Mouse (Mus musculus) midbrain, embryonic 16.5 days (tissue): ENCODE data around the gene Cmah. TPM values are rescaled to one million over a fixed set of nuclear protein-coding genes. Genes with fewer than 3 reads are reported as not detected.
A peak's percentile ranks its signal among the peaks of the same experiment; 100 is the strongest.

ENCODE experiments used
- ATAC-seq: fragments of 200-750 bp; cut with Nextera tagmentation; 2 replicates; pipeline ENCODE4 v1.8.0; 2017; ENCODE audit warnings: moderate TSS enrichment
- H3K27ac ChIP-seq: fragments of 300-500 bp; sonication (generic); 2 replicates; pipeline ENCODE4 v1.5.1; 2014; ENCODE audit warnings: mild to moderate bottlenecking, low read length, mixed read lengths
- H3K27me3 ChIP-seq: fragments of 300-500 bp; sonication (generic); 2 replicates; pipeline ENCODE4 v1.6.1; 2014; ENCODE audit warnings: low read depth, low read length, mixed read lengths; ENCODE audit not compliant: control insufficient read depth, insufficient read depth
- H3K36me3 ChIP-seq: fragments of 300-500 bp; sonication (generic); 2 replicates; pipeline ENCODE4 v1.6.1; 2014; ENCODE audit warnings: mild to moderate bottlenecking, low read length, moderate library complexity, mixed read lengths; ENCODE audit not compliant: control insufficient read depth, insufficient read depth
- H3K4me1 ChIP-seq: fragments of 300-500 bp; sonication (generic); 2 replicates; pipeline ENCODE4 v1.6.1; 2014; ENCODE audit warnings: mild to moderate bottlenecking, low read length, mixed read lengths; ENCODE audit not compliant: control insufficient read depth, insufficient read depth
- H3K4me2 ChIP-seq: fragments of 300-500 bp; sonication (generic); 2 replicates; pipeline ENCODE4 v1.6.1; 2014; ENCODE audit warnings: mild to moderate bottlenecking, low read length, mixed read lengths
- H3K4me3 ChIP-seq: fragments of 300-500 bp; sonication (generic); 2 replicates; pipeline ENCODE4 v1.5.1; 2014; ENCODE audit warnings: low read depth, mild to moderate bottlenecking, low read length, moderate library complexity, mixed read lengths
- H3K9ac ChIP-seq: fragments of 300-500 bp; sonication (generic); 2 replicates; pipeline ENCODE4 v1.6.1; 2014; ENCODE audit warnings: low read depth, low read length, mixed read lengths
- H3K9me3 ChIP-seq: fragments of 300-500 bp; sonication (generic); replicated peaks from 2 replicates; pipeline ENCODE4 v1.6.1; 2014; ENCODE audit warnings: mild to moderate bottlenecking, low read length, mixed read lengths; ENCODE audit not compliant: control insufficient read depth, poor library complexity, severe bottlenecking
- WGBS: fragments of 180-500 bp; shearing (Covaris S2); extraction: QIAGEN DNeasy Blood & Tissue Kit; methylation state at CpG from one replicate; pipeline ENCODE4 v1.1.7; 2014; 5-methylcytosine and 5-hydroxymethylcytosine counted together
- polyA plus RNA-seq: library from polyadenylated mRNA; unstranded; fragments of >200 nt; fragmentation: Nextera tagmentation; extraction: Ambion mirVana; gene quantifications from 2 replicates; pipeline ENCODE4 v1.2.1, GENCODE M21; 2015

Gene Cmah
- polyA plus RNA-seq: 0.11 and 0.36 TPM in 2 replicates

DNA sequence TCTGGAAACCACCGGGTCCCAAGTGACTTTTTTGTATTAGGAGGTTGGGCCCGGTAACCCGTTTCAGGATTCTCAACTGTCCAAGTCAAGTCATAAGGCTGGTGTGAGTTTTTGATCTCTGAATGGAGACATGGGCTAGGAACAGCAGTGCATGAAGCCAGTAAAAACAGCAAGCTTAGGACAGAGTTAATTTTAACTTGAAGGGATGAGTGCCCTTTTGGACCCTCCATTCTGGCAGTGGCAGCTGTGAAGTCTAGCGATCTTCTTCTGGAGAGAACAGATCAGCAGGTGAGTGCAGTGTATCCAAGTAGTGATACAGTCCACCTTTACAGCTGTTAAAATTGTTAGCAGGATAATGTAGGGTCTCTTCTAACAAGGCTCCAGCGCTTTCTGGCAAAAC is at the start of gene Cmah:
Cmah (plus strand) TSS at position 204 of the 400 bp plus-strand sequence.
- 92% methylated on average over 5 of the region's 5 CpGs for WGBS
- no peaks in the 10 kb centered on the region for H3K27me3 ChIP-seq
- ATAC-seq: no peak
- no peaks in the 10 kb centered on the region for H3K9me3 ChIP-seq
- H3K4me2 ChIP-seq: no peak within 1 kb of the TSS
- H3K27ac ChIP-seq: no peak within 1 kb of the TSS
- H3K9ac ChIP-seq: no peak within 1 kb of the TSS
- H3K36me3 ChIP-seq: no peaks in the 10 kb centered on the region
- no peak within 1 kb of the TSS for H3K4me3 ChIP-seq
- no peaks in the 10 kb centered on the region for H3K4me1 ChIP-seq

DNA sequence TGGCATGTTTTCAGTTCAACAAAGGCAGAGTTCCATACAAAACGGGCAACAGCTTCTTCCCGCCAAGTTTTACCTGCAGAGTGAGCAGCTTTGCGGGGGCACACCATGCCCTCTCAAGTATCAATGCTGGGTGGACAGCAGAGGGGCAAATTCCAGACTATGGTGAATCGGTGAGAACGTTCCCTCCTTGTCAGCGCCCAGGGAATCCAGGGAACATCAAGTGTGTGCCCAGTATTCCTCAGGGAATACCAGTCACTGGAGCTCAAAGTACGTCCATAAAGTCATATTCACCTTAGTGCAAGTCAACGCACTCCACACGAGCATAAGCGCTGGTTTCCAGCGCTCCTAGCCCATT is 47.8 kb upstream of the Cmah start:
- peak overlapping the region; percentile 87 for H3K4me3 ChIP-seq
- peaks cover 11% of the 10 kb centered on the region for H3K4me1 ChIP-seq
- no peak for ATAC-seq
- H3K27ac ChIP-seq: no peak overlapping the region
- no peaks in the 10 kb centered on the region for H3K9me3 ChIP-seq
- peak overlapping the region; percentile 97 for H3K9ac ChIP-seq
- WGBS: 55% methylated on average over 11 of the region's 11 CpGs
- H3K4me2 ChIP-seq: peak overlapping the region; percentile 87
- H3K36me3 ChIP-seq: no peaks in the 10 kb centered on the region
- no peaks in the 10 kb centered on the region for H3K27me3 ChIP-seq

DNA sequence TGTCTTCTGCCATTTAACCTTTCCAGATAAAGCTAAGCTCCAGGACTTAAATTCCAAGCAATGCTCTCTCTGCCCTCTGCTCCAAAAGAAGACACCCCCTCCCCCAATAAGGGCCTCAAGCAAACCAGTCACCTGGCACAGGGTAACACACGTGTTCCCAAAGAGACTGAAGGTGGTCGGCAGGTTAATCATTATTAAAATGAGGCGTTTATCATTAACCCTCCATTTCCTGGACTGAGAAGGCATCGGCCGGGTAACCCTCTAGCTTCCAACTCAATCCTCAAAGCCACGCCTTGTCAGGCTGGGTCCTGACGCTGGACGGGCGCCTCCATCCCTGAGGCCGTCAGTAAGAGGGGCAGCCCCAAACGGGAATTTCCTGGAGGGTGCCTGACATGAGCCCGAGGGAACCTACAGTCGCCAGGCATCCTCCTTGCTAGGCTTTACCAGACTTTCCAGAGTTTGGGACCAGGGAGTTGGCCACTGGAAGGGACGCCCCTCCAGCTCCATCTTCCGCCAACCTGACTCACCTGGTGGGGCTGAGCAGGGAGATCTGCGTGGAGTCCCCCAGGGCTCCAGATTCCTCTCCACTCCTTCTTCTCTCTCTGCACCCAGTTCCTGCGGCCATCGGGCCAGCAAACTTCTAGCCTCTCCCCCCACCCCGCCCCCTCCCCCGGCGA is 47.3 kb upstream of the Cmah start:
- Histone ChIP-seq H3K27me3 (no peaks in the 10 kb centered on the region), H3K9ac (peak overlapping the region; percentile 97), H3K27ac (no peak overlapping the region), H3K4me3 (peak overlapping the region; percentile 87), H3K36me3 (no peaks in the 10 kb centered on the region), H3K4me1 (peaks cover 11% of the 10 kb centered on the region), H3K4me2 (peak overlapping the region; percentile 87), H3K9me3 (no peaks in the 10 kb centered on the region)
- peak; percentile 12; the same call in 1 of the 2 replicates for ATAC-seq
- WGBS: 1% methylated on average over 17 of the region's 21 CpGs

DNA sequence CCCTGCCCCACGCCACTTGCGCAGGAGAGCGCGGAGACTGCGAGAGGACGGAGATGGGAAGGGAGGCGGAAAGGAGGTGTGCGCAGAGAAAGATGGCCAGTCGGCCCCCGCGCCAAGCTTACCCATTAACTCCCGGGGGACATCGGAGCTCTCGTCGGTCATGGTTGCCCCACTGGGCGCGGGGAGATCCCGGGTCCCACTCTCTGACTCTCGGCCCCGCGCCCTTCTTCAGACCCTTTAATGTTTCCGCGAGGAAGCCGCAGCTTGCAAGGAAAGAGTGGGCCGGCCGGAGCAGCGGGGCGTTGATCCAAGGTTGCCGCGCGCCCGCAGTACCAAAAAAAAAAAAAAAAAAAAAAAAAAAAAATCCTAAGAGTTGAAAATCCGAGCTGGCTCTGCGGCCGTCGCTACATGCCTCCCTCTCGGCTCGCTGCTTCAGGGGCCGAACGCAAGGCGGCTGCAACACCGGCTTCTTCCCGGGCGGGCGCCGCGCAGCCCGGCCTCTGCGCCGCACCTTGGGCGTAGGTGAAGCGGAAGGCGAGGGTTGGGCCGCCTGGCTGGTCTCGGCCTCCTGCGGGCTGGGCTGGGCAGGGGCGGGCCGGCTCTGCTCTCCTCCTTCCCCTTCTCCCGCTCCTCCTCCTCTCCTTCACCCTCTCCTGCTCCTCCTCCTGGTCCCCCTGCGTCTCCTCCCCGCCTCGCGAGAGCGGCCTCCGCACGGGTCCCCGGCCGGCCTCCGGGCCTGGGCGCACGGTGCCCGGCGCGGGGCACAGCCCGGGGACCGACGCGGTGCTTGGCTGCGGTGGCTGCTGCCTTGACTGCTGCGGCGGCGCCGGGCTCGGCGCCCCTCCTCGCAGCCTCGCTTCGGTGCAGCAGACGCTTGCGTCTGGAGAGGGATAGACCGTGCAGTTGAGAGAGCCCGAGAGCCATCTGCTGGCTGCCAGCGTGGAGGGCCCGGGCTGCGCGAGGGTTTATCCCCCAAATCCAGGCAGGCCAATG is 46.5 kb upstream of the Cmah start, which contains the start of gene Carmil1:
Carmil1 (minus strand) TSS at position 357 of the 993 bp plus-strand sequence.
- Histone ChIP-seq H3K4me3 (peak within 1 kb of the TSS; percentile 87), H3K9ac (peak within 1 kb of the TSS; percentile 97), H3K9me3 (no peaks in the 10 kb centered on the region), H3K27me3 (no peaks in the 10 kb centered on the region), H3K27ac (peak within 1 kb of the TSS; percentile 96), H3K4me1 (peaks cover 11% of the 10 kb centered on the region), H3K4me2 (peak within 1 kb of the TSS; percentile 87), H3K36me3 (no peaks in the 10 kb centered on the region)
- under 1% methylated on average over 91 of the region's 96 CpGs for WGBS
- peak; percentile 99 for ATAC-seq

DNA sequence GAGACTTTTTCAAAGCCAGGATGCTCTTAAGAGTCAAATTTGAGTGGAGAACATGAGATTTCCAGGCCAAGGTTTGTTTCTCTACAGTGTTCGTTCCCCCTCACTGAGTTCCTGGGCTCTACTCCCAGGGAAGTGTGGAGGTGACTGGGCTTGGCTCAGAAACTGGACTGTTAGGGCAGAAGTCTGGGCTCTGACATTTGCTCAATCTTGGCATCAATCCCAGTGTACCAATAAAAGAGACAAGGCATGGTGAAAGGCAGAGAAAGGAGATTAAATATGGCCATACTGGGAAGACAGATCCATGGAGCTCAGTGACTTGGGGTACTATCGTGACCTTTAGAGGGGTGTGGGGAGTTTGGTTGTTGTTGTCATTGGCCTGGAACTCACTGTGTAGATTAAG is 39.8 kb upstream of the Cmah start:
- no peak overlapping the region for H3K27ac ChIP-seq
- H3K4me1 ChIP-seq: no peaks in the 10 kb centered on the region
- H3K4me2 ChIP-seq: no peak overlapping the region
- 79% methylated on average over 2 of the region's 2 CpGs for WGBS
- 0 out of 2 replicates have a peak, but pooled peaks cover 3% of the 10 kb centered on the region for H3K9me3 ChIP-seq
- no peaks in the 10 kb centered on the region for H3K27me3 ChIP-seq
- H3K36me3 ChIP-seq: no peaks in the 10 kb centered on the region
- no peak overlapping the region for H3K4me3 ChIP-seq
- H3K9ac ChIP-seq: no peak overlapping the region
- no peak for ATAC-seq

DNA sequence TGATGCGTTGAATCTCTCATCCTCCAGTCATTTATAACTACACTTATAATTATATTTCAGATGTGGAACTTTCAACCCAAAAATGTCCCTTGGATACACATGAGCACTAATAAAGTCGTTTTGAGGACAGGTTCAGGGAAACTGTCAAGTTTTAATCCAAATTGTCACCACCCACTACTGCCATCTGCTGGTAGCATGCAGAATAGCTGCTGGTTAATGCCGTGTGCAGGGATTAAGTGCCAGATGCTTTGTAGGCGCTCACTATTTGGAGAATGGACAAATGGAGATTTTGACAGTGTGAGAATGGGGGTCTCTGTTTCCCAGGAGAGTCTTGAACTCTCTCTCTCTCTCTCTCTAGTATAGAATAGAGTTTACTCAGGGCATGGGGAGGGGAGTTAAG is 30.0 kb upstream of the Cmah start:
- no peak for ATAC-seq
- H3K27me3 ChIP-seq: no peaks in the 10 kb centered on the region
- no peak overlapping the region for H3K9ac ChIP-seq
- no peaks in the 10 kb centered on the region for H3K9me3 ChIP-seq
- no peak overlapping the region for H3K4me2 ChIP-seq
- H3K27ac ChIP-seq: no peak overlapping the region
- H3K4me3 ChIP-seq: no peak overlapping the region
- H3K4me1 ChIP-seq: no peaks in the 10 kb centered on the region
- WGBS: 13% methylated on average over 4 of the region's 4 CpGs
- H3K36me3 ChIP-seq: no peaks in the 10 kb centered on the region

DNA sequence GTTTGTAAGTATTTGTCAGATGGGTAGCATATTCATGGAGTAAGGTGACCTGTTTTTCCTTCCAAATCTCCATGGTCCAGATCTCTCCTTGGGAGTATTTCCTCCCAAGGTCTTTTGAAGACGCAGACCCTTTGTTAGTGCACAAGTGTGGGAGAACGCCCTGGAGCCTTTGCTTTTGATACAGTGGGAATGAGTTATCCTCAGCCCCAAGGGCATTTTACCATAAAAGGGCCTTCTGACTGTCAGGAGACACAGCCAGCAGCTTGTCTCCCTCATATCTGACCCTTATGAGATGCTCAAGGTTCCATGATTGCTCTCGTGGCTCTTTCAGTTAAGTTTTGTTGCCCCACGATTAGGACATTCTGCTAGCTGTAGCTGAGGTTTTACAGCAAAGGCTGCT is 21.7 kb upstream of the Cmah start:
- 65% methylated on average over 4 of the region's 4 CpGs for WGBS

DNA sequence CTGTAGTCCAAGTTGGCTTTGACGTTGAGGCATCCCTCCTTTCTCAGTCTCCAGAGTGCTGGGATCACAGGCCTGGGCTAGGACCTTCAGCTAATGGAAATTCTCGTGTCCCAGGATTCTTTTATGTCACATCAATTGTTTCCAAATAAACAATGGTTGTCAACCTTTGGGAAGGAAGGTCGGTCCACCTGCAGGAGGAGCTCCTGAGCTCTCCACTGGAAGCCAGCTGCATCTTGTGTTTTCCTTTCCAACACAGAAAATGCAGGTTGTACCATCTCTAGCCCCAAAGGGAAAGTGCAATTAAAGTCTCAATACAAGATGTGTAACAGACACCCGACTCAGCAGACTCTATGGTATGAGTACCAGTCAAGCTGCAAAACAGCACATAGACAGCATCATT is 21.0 kb upstream of the Cmah start:
- no peak overlapping the region for H3K4me3 ChIP-seq
- no peak overlapping the region for H3K27ac ChIP-seq
- no peaks in the 10 kb centered on the region for H3K9me3 ChIP-seq
- H3K4me1 ChIP-seq: no peaks in the 10 kb centered on the region
- no peak for ATAC-seq
- no peak overlapping the region for H3K9ac ChIP-seq
- H3K4me2 ChIP-seq: no peak overlapping the region
- H3K27me3 ChIP-seq: no peaks in the 10 kb centered on the region
- H3K36me3 ChIP-seq: no peaks in the 10 kb centered on the region
- WGBS: 50% methylated on average over 4 of the region's 4 CpGs

More for the DNA sequence above, 21.7 kb upstream of the Cmah start:
- no peaks in the 10 kb centered on the region for H3K4me1 ChIP-seq
- no peak for ATAC-seq
- no peak overlapping the region for H3K9ac ChIP-seq
- no peaks in the 10 kb centered on the region for H3K36me3 ChIP-seq
- H3K9me3 ChIP-seq: no peaks in the 10 kb centered on the region
- H3K27ac ChIP-seq: no peak overlapping the region
- H3K4me3 ChIP-seq: no peak overlapping the region
- no peak overlapping the region for H3K4me2 ChIP-seq
- H3K27me3 ChIP-seq: no peaks in the 10 kb centered on the region
